Mouse (Mus musculus): ENCODE data around the gene Nudt2.

Gene Nudt2

GRCm38 (mm10) chr4:41495076-41495475 lies 30.1 kb downstream of the Nudt2 start:
- 82% methylated on average over 4 of the region's 4 CpGs for WGBS

GRCm38 (mm10) chr4:41495850-41496249 lies 30.9 kb downstream of the Nudt2 start:
- 45% methylated on average over 11 of the region's 11 CpGs for WGBS

GRCm38 (mm10) chr4:41497046-41497445 lies 32.1 kb downstream of the Nudt2 start:
- 81% methylated on average over 5 of the region's 5 CpGs for WGBS

GRCm38 (mm10) chr4:41497579-41497978 lies 32.6 kb downstream of the Nudt2 start:
- WGBS = 19% methylated on average over 34 of the region's 34 CpGs

- 34% methylated on average over 72 of the region's 72 CpGs for WGBS
Measured at GRCm38 (mm10) chr4:41497995-41498845, 33.3 kb downstream of the Nudt2 start.

GRCm38 (mm10) chr4:41498921-41499391 lies 34.0 kb downstream of the Nudt2 start:
- WGBS = 53% methylated on average over 43 of the region's 43 CpGs

GRCm38 (mm10) chr4:41499619-41500018 lies 34.7 kb downstream of the Nudt2 start:
- WGBS = 68% methylated on average over 8 of the region's 8 CpGs

- WGBS = 81% methylated on average over 4 of the region's 4 CpGs
Measured at GRCm38 (mm10) chr4:41500787-41501186, 35.8 kb downstream of the Nudt2 start.

- WGBS = 43% methylated on average over 20 of the region's 20 CpGs
Measured at GRCm38 (mm10) chr4:41502171-41502940, 37.4 kb downstream of the Nudt2 start.

GRCm38 (mm10) chr4:41502986-41503412 lies 38.0 kb downstream of the Nudt2 start, which contains the start of gene AI464131:
TSS of gene AI464131 (minus strand) at chr4:41503076.
- WGBS = 5% methylated on average over 17 of the region's 18 CpGs

- WGBS = 78% methylated on average over 5 of the region's 5 CpGs
Measured at GRCm38 (mm10) chr4:41504325-41504724, 39.4 kb downstream of the Nudt2 start.

GRCm38 (mm10) chr4:41505131-41505551 lies 40.2 kb downstream of the Nudt2 start:
- WGBS = 73% methylated on average over 11 of the region's 11 CpGs

GRCm38 (mm10) chr4:41506156-41506555 lies 41.2 kb downstream of the Nudt2 start:
- 22% methylated on average over 13 of the region's 13 CpGs for WGBS

- under 1% methylated on average over 29 of the region's 29 CpGs for WGBS
Measured at GRCm38 (mm10) chr4:41506906-41507305, 42.0 kb downstream of the Nudt2 start.

GRCm38 (mm10) chr4:41507326-41507924 lies 42.5 kb downstream of the Nudt2 start:
- WGBS = 19% methylated on average over 22 of the region's 22 CpGs

- WGBS = 83% methylated on average over 7 of the region's 7 CpGs
Measured at GRCm38 (mm10) chr4:41507998-41508397, 43.0 kb downstream of the Nudt2 start.

- 32% methylated on average over 4 of the region's 4 CpGs for WGBS
Measured at GRCm38 (mm10) chr4:41513309-41513708, 48.4 kb downstream of the Nudt2 start.

GRCm38 (mm10) chr4:41513714-41514113 lies 48.8 kb downstream of the Nudt2 start:
- 18% methylated on average over 8 of the region's 8 CpGs for WGBS

- WGBS = 90% methylated on average over 2 of the region's 2 CpGs
Measured at GRCm38 (mm10) chr4:41517233-41517632, 52.3 kb downstream of the Nudt2 start, which contains the start of gene 1110017D15Rik. TSS of gene 1110017D15Rik (minus strand) at chr4:41517333.

GRCm38 (mm10) chr4:41518349-41518748 lies 53.4 kb downstream of the Nudt2 start:
- WGBS = 50% methylated on average over 7 of the region's 7 CpGs

- 92% methylated on average over 5 of the region's 5 CpGs for WGBS
Measured at GRCm38 (mm10) chr4:41519195-41519594, 54.2 kb downstream of the Nudt2 start.

- 43% methylated on average over 14 of the region's 14 CpGs for WGBS
Measured at GRCm38 (mm10) chr4:41520641-41521040, 55.7 kb downstream of the Nudt2 start.
